Mouse (Mus musculus) cerebellum, adult 11 months (tissue): ENCODE measurements at regions not wholly inside any gene's neighbourhood (a gene's known extent, or its start where the extent isn't known, plus 50 kb on each side); places are given as distances from the start of the nearest gene placed in this dataset.

Experiments
- DNase-seq: peaks from one replicate; pipeline ENCODE4 v3.0.0; 2022

DNA sequence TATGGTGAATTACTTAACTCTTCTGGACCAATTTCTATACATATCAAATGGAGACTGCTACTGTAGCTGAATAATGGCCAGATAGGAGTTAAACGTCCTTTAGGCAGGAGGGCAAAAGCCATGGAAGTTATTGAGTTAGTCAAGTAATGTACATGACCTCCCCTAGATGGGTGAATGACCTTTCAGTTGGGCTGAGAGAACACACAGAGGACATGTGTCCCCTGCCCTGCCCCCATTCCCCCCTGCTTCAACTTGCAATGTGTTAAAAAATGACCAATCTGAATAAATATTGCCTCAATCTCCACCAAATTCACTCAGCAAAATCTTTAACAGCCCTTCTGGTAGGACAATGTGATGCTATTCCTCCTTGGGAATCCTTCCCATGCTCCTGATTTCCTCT lies 282.1 kb upstream of the Gm9747 start:
- no peak for DNase-seq

DNA sequence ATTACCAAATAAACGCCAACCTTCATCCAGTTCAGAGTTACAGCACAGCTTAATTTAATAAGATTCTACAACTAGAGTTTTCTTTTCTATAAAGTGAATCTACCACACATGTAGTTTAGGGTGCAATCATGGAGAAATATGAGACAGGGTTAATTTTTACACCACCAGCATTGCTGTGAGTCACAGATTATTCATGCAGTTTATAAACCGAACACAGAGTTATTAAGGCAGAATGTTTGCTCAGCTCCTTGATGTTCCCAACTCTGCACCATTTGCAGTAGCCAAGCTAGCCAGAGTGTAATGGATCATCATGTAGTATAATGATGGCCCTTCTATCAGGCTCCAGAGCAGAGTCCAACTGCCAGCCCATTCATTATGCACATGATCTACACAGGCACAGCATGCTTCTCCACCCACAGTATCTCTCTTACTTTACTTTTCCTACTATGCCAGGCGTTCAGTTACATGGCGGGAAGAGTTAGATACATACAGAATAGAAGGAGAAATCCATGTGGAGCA lies 281.4 kb upstream of the Gm9747 start:
- no peak for DNase-seq

DNA sequence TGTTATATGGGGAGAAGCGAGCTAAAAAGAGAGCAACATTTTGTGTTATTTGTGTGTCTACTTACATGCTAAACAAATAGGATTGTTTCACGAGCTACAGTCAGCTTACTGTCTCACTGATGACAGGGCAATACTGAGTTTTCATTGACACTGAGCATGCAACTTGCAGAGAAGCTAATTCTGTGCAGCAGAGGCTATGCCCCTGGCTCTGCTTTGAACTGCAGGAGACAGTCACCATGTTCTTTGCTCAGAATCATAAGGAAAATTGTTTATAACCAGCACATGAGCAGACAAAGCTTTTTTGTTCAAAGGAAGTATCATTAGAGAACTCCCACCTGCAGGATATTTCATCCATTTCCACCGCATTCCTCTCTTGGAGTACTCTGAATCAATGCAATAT lies 280.8 kb upstream of the Gm9747 start:
- DNase-seq, result no peak

DNA sequence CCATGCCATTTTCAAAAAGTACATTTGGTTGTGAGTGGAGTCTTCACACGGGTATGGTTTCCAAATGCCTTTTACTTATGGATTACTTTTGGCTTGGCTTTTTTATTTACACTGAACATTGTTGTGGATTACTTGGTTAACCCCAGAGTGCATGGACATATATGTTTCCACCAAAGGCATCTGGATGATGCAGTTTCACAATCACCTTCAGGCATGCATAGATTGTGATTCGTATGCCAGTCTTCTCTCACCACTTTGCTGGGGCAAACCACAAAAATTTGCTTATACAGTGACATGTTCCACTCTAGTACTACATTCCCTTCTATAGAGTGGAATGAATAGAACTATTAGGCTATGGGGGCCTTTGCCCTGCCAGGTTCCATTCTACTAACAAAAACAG lies 278.4 kb upstream of the Gm9747 start:
- DNase-seq, result no peak

DNA sequence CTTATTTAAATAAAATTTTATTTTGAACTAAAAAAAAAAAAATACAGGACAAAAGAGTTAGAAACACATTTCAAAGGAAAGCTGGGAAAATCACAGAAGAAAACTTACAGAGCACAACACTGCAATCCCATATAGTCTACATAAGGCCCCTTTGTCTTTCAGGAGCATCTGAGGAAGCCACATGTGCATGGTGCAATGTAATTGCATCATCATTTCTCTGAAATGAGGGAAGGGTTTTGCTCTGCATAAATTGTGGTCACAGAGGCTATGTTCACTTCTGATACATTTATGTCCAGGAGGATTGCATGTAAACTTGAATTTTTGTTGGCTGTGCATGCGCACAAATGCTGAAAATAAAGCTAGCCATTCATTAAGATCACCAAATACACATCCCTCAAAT lies 265.9 kb upstream of the Gm9747 start:
- no peak for DNase-seq

DNA sequence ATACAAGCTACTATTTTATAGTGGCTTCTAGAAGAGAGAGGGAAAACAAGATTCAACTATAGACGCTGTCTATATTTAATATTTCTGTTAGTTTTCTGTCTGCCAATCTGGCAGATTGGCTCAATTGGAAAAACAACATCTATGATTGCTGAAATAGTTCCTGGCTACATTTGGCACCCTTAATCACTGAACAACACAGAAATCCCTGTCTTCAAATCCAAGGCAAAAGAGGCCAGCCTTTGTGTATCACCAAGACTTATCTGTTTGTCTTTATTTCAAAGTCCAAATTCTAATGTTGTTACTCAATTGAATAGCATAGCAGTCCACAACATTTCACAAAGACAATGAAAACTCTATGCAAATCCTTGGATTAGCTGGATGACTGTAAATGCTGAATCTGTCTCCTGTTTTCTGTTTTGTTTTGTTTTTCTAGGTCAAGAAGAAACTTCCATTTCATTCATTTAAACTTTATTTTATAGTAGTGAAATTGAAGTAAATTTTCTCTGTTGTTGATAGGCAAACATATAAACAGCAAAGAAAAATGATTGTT lies 265.1 kb upstream of the Gm9747 start:
- no peak for DNase-seq

DNA sequence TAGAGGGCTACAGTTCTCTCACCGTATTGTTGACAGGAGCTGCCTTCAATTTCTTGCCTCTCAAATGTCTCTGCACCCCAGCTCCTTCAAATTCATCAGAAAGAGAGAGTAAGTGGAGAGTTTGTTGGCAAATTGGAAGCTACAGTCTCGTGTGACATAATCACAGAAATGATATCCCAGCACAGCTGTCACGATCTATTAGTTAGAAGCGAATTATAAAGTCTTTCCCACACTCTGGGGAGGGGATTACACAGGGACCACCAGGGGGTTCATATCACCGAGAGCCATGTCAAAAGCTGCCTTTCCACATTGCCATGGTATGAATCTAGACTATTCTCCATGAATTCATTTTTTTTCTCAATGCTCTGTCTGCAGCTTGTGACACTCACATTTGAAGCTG lies 260.3 kb upstream of the Gm9747 start:
- no peak for DNase-seq

DNA sequence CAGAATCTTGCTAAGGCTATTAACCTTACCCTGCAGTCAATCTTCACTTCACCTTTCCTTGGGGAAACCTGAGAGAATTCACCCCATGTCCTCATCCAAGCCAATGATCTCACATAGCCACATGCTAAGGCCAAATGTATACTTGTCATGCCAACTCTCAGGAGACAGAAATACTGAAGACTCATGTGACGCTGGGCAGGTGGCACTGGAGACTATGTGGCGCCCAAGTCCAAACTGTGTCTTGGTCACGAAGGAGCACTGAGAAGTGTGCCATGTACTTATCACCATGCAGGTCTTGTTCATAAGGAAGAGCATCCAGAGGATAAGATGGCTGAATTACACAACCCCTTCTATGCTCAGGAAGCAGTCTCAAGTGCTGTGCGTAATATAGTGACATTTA lies 259.4 kb upstream of the Gm9747 start:
- DNase-seq, result no peak

DNA sequence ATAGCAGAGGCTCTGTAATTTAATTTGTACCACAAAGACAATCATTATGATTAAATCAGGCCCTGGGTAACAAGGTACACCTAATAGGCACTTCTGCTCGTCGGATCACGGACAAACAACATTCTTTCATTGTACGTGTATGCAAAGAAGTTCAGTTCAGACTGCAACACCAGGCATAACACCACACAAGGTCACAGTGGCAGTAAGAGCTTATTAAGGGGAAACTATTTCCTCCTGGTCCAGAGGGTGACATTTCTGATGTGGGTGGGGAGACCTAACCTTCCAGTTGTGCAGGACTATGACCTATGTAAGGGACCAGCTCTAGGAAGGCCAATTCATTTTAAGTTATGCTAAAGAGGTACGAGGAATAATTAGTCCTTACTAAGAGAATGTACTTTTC lies 225.0 kb upstream of the Gm9747 start:
- no peak for DNase-seq

DNA sequence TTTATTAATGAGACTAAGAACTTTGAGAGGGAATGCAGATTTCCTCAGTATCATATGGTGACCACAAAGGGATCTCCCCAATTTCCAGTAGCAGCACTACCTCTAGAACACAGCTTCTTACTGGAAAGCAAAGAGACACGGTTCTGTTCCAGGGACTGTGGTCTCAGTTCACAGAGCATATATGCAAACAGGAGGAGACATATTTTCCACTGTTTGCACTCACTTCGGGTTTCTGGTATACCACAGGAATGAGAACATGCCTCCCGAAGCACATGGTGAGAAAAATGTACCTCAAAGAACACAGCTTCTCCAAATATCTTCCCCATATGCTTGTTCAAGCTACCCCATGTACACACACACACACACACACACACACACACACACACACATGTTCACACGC lies 224.1 kb upstream of the Gm9747 start:
- no peak for DNase-seq

DNA sequence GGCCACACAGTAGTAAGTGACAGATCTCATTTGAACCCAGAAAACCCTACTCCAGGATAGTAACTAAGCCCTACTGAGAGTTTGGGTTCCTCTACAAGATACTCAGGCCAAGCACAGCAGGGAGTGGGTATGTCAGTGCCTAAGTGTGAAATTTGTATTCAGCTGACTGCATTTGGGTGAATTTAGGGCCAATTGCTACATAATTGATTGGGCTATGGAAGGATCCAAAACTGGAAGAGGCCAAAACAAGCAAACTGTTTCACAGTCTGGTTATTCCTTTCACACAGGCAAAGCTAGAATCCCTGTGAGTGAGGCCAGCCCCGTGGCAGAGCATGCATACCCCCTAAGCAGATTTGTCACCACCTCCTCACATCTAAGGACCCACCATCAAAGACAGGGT lies 221.9 kb upstream of the Gm9747 start:
- no peak for DNase-seq

DNA sequence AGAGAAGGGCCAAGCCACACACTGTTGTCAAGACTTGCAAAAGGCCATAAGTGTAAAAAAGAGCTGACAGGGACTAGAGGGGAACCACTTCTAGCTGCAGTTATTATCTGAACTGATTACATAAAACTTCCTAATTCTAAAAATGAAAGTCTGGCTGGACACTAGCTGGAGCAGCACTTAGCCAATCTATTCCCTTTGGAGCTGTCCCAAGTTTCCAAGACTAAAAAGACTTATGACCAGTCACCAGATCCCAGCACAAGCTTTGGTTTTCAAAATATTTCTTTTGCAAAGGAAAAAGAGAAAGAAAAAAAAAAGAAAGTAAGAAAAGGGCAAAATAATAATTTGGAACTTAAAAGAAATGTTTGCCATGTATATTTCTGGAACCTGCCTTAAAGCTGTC lies 217.6 kb upstream of the Gm9747 start:
- DNase-seq, result no peak

DNA sequence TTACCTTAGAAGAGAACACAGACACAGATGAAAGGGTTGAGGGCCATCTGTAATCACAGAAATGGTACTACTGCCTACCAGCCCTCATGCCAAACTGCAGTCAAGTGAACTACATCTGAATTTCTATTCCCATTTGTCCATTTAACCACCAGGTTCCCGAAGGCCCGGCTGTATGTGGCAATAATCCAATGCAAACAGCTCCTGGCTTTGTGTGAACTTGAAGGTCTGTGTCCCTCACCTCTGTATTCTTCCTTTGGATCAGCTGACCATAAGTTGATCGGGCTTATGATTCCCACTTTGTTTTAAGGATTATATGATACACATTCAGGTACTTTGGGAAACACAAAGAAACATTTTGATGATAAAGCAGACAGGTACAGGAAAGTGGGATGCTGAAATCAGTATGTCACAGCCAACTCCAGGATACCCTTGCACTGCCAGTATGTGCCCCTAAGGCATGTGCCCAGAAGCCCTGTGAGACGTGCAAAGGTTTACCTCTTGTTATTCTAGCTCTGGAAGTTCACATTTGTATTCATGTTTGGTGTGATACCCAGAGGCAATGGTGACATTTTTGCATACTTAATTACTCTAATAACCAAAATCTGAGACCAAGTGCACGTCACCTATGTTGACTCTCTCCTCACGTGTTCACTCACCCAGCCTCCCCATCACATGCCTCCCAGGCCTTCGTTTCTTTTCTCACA lies 214.1 kb upstream of the Gm9747 start:
- DNase-seq, result no peak

DNA sequence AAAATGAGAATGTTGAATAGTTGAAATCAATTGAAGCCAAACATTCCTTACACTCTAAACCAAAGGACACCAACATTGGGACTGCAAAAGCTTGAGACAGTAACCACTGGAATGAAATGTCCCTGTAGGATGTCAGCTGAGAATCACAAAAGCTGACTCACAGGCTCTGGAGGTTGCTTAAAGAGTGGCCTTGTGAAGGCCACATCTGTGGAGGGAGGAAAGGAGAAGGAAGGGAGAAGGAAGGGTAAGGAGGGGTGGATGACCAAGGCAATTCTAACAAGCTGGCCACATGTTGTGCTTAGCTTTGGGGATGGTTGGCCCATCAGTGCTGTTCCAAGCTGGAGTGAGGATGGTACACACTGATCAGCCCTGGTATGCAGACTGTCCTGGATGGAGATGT lies 205.2 kb upstream of the Gm9747 start:
- DNase-seq, result no peak

DNA sequence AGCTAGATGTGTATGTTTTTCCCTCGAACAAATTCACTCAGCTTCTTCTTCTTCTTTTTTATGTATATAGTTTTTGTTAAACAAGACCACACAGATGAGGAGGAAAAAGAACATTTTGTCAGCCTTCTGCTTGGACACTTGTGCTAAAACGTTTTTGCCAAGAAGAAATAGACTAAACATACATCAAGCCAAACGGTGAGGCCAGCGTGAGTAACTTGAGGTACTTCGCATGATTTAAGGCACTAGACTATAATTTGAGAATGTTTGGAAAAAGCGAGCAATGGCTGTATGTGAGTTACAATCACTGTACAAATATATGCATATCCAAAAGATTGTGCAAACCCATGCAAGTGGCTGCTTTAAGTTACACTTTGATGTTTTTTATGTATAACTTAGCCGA lies 201.8 kb upstream of the Gm9747 start:
- no peak for DNase-seq

DNA sequence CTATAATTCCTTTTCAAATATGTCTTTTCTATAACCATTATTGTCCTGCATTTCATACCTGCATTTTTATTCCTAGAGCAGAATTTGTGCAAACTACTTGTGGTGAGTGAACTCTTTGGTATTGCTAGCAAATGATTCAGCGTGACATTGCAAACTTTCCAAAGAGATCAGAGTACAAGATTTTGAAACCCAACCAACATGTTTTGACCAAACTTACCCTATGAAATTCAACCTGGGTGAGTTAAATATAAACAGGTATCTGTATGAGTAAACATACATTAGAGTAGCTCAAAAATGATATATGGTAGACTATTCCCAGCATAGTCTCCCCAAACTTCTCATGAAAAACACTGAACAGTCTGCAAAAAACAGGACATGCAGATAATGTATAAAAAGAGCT lies 200.5 kb upstream of the Gm9747 start:
- DNase-seq, result no peak

DNA sequence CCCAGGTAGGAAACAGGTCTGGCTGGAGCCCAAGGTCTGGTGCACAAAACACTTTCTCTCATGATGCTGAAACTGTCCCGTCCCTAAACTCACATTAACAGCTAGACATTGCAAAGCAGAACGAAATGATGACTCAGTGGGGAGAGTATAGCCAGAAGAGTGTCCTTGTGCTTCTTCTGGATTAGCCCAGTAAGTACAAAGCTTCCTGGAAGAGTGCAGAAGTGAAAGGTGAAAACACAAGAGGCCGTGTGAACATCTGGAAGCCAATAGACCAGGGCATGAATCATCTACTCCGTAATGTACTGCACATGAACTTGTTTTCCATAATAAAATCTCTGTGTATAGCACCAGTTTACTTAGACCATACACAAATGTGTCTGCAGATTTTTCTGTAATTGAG lies 194.7 kb upstream of the Gm9747 start:
- no peak for DNase-seq

DNA sequence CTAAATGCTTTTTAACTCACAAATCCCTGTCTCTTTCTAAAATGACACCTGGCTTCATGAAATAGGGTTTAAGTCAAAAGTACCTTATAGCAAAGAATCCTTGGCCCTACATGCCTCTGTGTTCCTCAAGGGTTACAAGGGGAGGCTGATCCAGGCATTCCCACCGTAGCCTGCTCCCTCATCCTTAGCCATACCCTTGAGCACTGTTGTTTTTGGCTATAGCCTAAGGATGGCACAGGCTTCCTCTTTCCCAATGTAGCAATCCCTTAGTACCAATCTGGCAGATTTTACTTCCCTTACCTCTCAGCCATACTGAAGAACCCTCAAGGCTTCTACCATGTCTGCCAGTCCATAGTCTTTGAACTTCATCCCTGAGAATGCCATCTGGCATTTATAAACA lies 194.2 kb upstream of the Gm9747 start:
- no peak for DNase-seq

DNA sequence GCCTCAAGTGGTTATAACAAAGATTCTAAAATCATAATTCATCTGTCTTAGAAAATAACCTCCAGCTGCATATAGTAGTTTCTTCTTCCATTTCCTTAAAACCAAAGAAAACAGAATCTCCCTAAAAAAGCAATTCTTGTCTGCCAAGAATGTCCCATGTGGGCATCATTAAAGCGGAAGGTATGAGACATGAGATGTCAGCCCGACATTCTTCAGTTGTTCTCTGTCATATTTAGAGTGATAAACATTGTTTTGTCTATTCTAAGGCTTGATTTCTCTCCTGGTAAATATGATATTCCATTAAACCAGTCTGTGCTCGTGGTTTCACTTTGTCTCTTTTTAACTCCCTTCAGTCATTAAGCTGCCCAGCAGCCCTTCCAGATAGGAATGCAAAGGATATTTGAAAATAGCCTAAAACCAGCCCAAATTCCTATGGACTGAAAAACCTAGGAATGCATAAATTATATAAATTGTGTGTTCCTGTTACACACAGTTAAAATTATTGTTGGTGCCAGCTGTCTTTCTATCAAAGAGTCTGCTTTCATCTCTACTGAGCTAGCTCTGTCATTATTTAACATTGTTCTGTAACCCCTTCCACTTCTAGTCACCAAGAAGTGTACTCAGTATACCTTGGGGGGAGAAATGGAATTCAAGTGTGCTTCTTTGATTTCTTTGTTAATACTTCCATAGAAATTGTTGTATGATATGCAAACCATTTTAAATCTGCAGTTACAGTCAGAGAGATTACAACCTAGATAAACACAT lies 191.4 kb upstream of the Gm9747 start:
- no peak for DNase-seq

DNA sequence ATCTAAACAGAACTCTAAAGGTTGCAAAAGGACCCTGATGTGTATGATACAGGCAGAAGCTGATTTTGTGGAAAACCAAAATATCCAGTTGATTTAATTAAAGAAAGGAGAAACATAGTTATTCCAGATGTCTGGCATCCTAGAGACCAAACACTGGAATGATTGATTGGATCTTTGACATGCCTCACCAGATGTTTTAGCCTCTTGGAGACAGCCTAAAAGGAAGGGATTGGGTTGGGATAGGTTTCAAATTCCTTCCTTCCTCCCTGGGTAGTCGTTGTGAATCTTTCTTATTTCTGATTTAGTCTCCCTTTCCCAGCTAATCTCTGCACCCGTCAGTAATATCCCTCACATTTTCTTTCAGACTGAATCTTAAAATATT lies 190.9 kb upstream of the Gm9747 start:
- DNase-seq, result no peak

DNA sequence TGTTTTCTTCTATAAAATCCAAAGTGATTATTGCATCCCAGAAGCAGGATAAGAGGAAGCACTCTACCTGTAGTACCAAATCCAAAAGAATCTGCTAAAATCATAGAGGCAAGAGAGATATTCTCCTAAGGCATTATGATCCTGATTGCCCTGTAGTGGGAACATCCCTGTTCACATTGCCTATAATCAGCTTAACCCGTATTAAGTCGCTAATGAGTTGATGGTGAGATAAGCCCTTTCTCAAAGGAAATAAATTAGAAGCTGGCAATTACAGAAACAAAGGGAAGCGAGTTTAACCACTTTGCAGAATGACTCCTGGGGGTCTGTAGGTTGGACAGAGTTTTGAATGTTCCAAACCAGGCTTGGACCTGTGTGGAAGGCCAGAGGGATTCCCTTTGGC lies 190.4 kb upstream of the Gm9747 start:
- DNase-seq, result no peak

DNA sequence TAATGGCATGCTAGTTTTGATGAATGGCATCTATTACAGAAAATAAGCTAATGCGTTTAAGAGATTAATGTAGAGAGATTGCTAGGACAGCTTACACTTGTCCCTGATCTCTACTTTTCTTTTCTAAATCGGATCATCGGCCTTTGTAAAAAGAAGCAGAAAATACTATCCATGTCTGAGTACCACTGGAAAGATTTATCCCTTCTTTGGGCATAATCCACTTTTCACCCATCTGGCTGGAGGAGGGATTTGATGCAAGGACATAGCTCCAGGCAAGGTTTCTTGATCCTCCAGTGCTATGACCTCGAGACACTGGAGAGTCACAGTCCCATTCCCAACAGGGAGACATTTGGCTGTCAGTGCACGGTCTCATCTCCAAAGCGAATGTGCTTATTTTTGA lies 166.6 kb upstream of the Gm9747 start:
- DNase-seq, result no peak

DNA sequence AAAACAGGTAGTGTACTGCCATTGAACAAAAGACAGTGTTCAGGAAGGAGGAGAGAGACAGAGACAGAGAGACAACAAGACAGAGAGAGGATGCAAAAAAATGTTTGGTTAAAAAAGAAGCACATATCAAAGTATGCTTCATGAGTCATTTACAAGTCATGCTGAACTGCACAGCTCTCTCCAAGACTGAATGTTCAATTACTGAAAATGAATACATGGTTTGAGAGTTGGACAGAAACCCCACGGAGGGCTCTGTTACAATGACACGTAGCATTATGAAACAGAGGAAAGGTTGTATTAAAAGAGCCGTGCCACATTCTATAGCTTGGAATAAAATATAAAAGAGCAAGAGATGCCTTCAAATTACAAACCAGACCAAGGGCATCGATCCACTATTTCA lies 164.3 kb upstream of the Gm9747 start:
- DNase-seq, result no peak
